Mouse (Mus musculus) heart, adult 2 months (tissue): ENCODE results near the gene Aldh1a3.

Experiments
- CTCF ChIP-seq: fragments of 200-600 bp; IDR thresholded peaks from 2 replicates; pipeline ENCODE4 v1.8.1; 2022; ENCODE audit warnings: antibody characterized with exemption, mild to moderate bottlenecking, moderate library complexity
- EP300 ChIP-seq: fragments of 200-500 bp; IDR thresholded peaks from 2 replicates; pipeline ENCODE4 v1.6.1; 2011; ENCODE audit warnings: low read depth, low read length, control low read depth; ENCODE audit not compliant: insufficient read depth
- POLR2A ChIP-seq: fragments of 200-500 bp; IDR thresholded peaks from 2 replicates; pipeline ENCODE4 v1.6.1; 2011; ENCODE audit warnings: mild to moderate bottlenecking, low read depth, low read length, control low read depth; ENCODE audit not compliant: insufficient read depth

DNA sequence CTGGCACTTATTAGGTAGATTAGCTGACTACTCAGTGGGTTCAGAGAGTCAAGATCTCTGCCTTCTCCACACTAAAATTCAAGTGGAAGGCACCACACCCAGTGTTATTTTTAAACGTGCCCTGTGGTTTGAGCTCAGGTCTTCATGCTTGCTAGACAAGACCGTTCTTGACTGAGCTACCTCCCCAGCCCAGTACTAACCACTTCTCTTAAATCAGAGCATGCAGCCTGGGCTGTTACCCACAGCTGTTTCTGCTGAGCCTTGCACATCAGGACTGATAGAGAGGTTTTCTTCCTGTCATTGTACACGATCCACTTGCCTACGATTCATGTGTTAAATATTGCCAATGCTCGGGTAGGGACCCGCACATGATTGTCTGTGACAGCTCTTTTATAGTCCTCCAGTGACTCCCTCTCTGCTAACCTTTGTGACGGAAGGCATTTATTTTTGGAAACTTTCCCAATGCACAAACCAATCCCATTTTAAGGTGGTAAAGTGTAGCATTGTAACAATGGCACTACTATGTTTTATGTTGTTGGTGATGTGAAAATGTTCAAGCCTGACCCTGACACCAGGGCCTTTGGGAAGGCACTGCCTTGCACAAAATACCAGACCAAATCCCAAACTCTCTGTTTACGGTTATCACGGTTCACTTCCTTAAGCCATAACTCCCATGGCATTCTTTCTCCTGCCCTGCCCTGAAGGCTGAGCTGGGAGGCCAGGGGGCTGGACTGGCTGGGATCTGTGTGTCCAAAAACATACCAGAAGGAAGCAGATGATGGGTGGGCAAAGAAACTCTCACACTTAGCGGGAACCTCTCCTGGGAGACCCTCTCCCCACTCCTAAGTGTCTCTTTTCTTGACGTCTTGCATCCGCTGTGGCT lies 11.7 kb upstream of the Aldh1a3 start:
- TF ChIP-seq POLR2A (no peak), CTCF (no peak), EP300 (no peak)
